Mouse (Mus musculus) ovary, postnatal 10 days (tissue): ENCODE data around the gene Cxcl16.

Experiments used
- DNase-seq: peaks from one replicate; pipeline ENCODE4 v3.0.0; 2022; ENCODE audit warnings: low spot score

Gene Cxcl16

DNA sequence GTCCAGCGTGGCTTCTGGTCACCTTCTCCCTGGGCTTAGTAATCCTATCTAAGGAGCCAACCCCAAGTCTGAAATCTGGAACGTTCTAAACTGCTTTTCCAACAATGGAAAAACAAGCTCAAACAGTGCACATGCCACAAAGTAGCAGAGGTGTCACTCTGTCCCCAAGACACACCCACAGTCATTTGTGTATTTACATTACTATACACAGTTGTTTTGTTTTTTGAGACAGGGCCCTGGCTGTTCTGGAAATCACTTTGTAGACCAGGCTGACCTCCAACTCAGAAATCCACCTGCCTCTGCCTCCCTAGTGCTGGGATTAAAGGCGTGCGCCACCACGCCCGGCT is 49.5 kb downstream of the Cxcl16 start:
- DNase-seq: no peak

DNA sequence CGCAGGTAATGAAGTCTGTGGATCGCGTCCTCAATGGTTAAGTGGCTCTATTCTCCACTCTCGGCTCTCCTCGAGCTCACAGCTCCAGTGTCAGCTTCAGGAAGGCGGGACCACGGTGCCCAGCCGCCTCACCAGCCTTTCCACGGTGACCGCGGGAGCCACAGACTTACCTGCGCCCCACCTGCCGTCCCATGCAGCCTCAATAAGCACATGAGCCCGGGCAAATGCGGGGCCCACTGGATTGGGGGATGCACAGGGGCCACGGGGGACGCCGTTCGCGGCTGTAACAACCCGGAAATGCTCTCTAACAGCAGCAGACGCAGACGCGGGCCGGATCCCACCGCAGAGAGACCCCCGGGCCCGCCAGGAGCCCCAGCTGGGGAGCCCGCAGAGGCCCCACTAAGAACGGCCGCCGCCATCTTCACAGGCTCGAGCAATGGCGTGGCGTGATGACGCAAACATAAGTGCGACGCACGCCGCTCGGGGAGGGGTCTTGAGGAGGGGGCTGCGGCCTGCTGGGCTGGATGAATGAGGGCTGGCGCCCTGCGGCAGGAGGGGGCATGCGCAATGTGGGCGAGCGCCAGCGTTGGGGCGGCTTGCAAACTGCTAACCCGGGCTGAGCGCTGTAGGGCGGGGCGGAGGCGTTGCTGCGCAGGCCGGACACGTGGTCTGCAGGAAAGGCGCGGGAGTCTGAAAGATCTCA is 50.0 kb downstream of the Cxcl16 start, which contains the start of gene Pelp1:
Pelp1 (minus strand) TSS at position 438 of the 703 bp plus-strand sequence.
- peak; percentile 88 for DNase-seq
